Mouse (Mus musculus) CH12.LX (cell line): ENCODE measurements around the gene Pank2. TPM values are rescaled to one million over a fixed set of nuclear protein-coding genes. Genes with fewer than 3 reads are reported as not detected.

ENCODE experiments used
- DNase-seq: peaks from one replicate; pipeline ENCODE4 v3.0.0-alpha.2; 2013; ENCODE audit errors: extremely low read depth
- H3K27ac ChIP-seq: 2 replicates; pipeline ENCODE4 v1.5.1; 2012; ENCODE audit warnings: low read depth, mild to moderate bottlenecking, control low read depth, moderate library complexity; ENCODE audit not compliant: insufficient read depth
- H3K27me3 ChIP-seq: replicated peaks from 2 replicates; pipeline ENCODE3; 2012; ENCODE audit warnings: inconsistent platforms
- H3K36me3 ChIP-seq, 2 experiments: replicated peaks in 1 of 2; 2 replicates each; pipeline versions ENCODE3 to v1.6.1; 2012; ENCODE audit warnings: inconsistent platforms in 1 of 2, low read length in 1 of 2, mild to moderate bottlenecking in 1 of 2, mixed read lengths in 1 of 2, moderate library complexity in 1 of 2; ENCODE audit not compliant: control insufficient read depth in 1 of 2, insufficient read depth in 1 of 2
- H3K4me1 ChIP-seq, 2 experiments: 2 replicates each; pipeline ENCODE4 v1.6.1; 2012; ENCODE audit warnings: inconsistent platforms in 1 of 2, moderate library complexity in 1 of 2; ENCODE audit not compliant: insufficient read depth in 2 of 2, control insufficient read depth in 1 of 2
- H3K4me2 ChIP-seq: 2 replicates; pipeline ENCODE4 v1.6.1; 2012; ENCODE audit warnings: low read depth, mild to moderate bottlenecking, control low read depth; ENCODE audit not compliant: poor library complexity, insufficient read depth, severe bottlenecking
- H3K4me3 ChIP-seq, 3 experiments: fragments of 150-350 bp in 1 of 3; sonication (generic) in 1 of 3; replicated peaks in 1 of 3; 2 replicates each; pipeline versions ENCODE3 to v1.5.1; 2011 to 2012; ENCODE audit warnings: low read depth in 2 of 3, low read length in 2 of 3, mild to moderate bottlenecking in 2 of 3, moderate library complexity in 2 of 3, control low read depth in 1 of 3, improper control_type of control experiment in 1 of 3, inconsistent platforms in 1 of 3, mixed read lengths in 1 of 3; ENCODE audit not compliant: poor library complexity in 1 of 3
- H3K79me2 ChIP-seq: replicated peaks from 2 replicates; pipeline ENCODE4 v1.6.1; 2012; ENCODE audit warnings: mild to moderate bottlenecking, moderate library complexity; ENCODE audit not compliant: control insufficient read depth, poor library complexity, insufficient read depth, severe bottlenecking; ENCODE audit errors: extremely low read depth
- H3K9ac ChIP-seq: 2 replicates; pipeline ENCODE4 v1.6.1; 2012; ENCODE audit warnings: low read depth, mild to moderate bottlenecking, control low read depth, moderate library complexity; ENCODE audit not compliant: insufficient read depth
- H3K9me3 ChIP-seq: replicated peaks from 2 replicates; pipeline ENCODE3; 2012; ENCODE audit warnings: low read length, inconsistent platforms, mixed read lengths
- E2F4 ChIP-seq: IDR thresholded peaks from 2 replicates; pipeline ENCODE4 v1.6.1; 2011; ENCODE audit warnings: low read depth, low read length, improper control_type of control experiment; ENCODE audit not compliant: insufficient replicate concordance
- ELF1 ChIP-seq: IDR thresholded peaks from 2 replicates; pipeline ENCODE4 v1.6.1; 2014; ENCODE audit warnings: low read depth, mild to moderate bottlenecking, inconsistent platforms, low read length, improper control_type of control experiment
- EP300 ChIP-seq: IDR thresholded peaks from 2 replicates; pipeline ENCODE4 v1.6.1; 2011; ENCODE audit warnings: low read length, improper control_type of control experiment
- GABPA ChIP-seq: IDR thresholded peaks from 2 replicates; pipeline ENCODE4 v1.6.1; 2012; ENCODE audit warnings: low read depth, low read length, improper control_type of control experiment, inconsistent platforms; ENCODE audit not compliant: insufficient replicate concordance
- HCFC1 ChIP-seq: IDR thresholded peaks from 2 replicates; pipeline ENCODE4 v1.6.1; 2012; ENCODE audit warnings: low read depth, mild to moderate bottlenecking, inconsistent platforms, low read length, improper control_type of control experiment
- IRF4 ChIP-seq: IDR thresholded peaks from 2 replicates; pipeline ENCODE4 v1.6.1; 2014; ENCODE audit warnings: low read depth, mild to moderate bottlenecking, inconsistent platforms, low read length, improper control_type of control experiment
- JUN ChIP-seq: IDR thresholded peaks from 2 replicates; pipeline ENCODE4 v1.6.1; 2011; ENCODE audit warnings: low read depth, mild to moderate bottlenecking, low read length, improper control_type of control experiment, moderate library complexity; ENCODE audit not compliant: insufficient read depth
- JUND ChIP-seq: conservative IDR thresholded peaks from 2 replicates; pipeline ENCODE4 v1.6.1; 2011; ENCODE audit warnings: low read depth, low read length, improper control_type of control experiment
- NELFE ChIP-seq: IDR thresholded peaks from 2 replicates; pipeline ENCODE4 v1.6.1; 2011; ENCODE audit warnings: low read depth, low read length, improper control_type of control experiment
- POLR2A ChIP-seq: IDR thresholded peaks from 2 replicates; pipeline ENCODE4 v1.6.1; 2011; ENCODE audit warnings: low read depth, mild to moderate bottlenecking, improper control_type of control experiment, low read length
- RAD21 ChIP-seq: IDR thresholded peaks from 2 replicates; pipeline ENCODE4 v1.6.1; 2011; ENCODE audit warnings: low read depth, mild to moderate bottlenecking, low read length, improper control_type of control experiment, moderate library complexity
- RCOR1 ChIP-seq: conservative IDR thresholded peaks from 2 replicates; pipeline ENCODE4 v1.6.1; 2012; ENCODE audit warnings: low read depth, mild to moderate bottlenecking, inconsistent platforms, low read length, improper control_type of control experiment
- SMC3 ChIP-seq: IDR thresholded peaks from 2 replicates; pipeline ENCODE4 v1.6.1; 2011; ENCODE audit warnings: low read depth, low read length, improper control_type of control experiment
- TCF12 ChIP-seq: IDR thresholded peaks from 2 replicates; pipeline ENCODE4 v1.6.1; 2014; ENCODE audit warnings: low read depth, mild to moderate bottlenecking, inconsistent platforms, low read length, improper control_type of control experiment
- USF2 ChIP-seq: conservative IDR thresholded peaks from 2 replicates; pipeline ENCODE4 v1.6.1; 2011; ENCODE audit warnings: low read depth, low read length, improper control_type of control experiment
- ZKSCAN1 ChIP-seq: IDR thresholded peaks from 2 replicates; pipeline ENCODE4 v1.6.1; 2012; ENCODE audit warnings: low read depth, inconsistent platforms, low read length, improper control_type of control experiment, borderline replicate concordance
- ZMIZ1 ChIP-seq: IDR thresholded peaks from 2 replicates; pipeline ENCODE4 v1.6.1; 2012; ENCODE audit warnings: low read depth, mild to moderate bottlenecking, inconsistent platforms, low read length, improper control_type of control experiment
- dilution Hi-C: fragments of 300-500 bp; cut with MboI; formaldehyde crosslinking; loops from 2 replicates; pipeline ENCODE4 v1.14.3; 2020; ENCODE audit warnings: low sequenced_read_pairs; ENCODE audit not compliant: extremely low pct_unique_long_range_greater_than_20kb, extremely low pct_ligation_motif_present
- in situ Hi-C: fragments of 300-500 bp; cut with MboI; formaldehyde crosslinking; loops from 3 replicates; pipeline ENCODE4 v1.14.3; 2019; ENCODE audit warnings: low sequenced_read_pairs, low pct_ligation_motif_present, low pct_unique_long_range_greater_than_20kb, mixed read lengths
- polyA plus RNA-seq: library from polyadenylated mRNA; unstranded; fragments of >175 nt; gene quantifications from 2 replicates; pipeline ENCODE4 v1.2.1, GENCODE M21; 2012; ENCODE audit warnings: low read depth; ENCODE audit not compliant: insufficient read length
- total RNA-seq, 2 experiments: library from RNA; depleted of rRNA; stranded (reverse); fragments of 300-350 nt in 1 of 2; fragments of >200 nt in 1 of 2; gene quantifications; 2 replicates each; pipeline ENCODE4 v1.2.3; 2012 to 2014

The Pank2 gene
- total and polyA plus RNA-seq, 3 experiments = 16.6 to 43.2 (median 28.6) TPM

- Histone ChIP-seq H3K9ac (no peak overlapping the region), H3K79me2 (no peaks in the 10 kb centered on the region), H3K4me1 (peaks cover 6 to 14% of the 10 kb centered on the region in 2 experiments; a peak in 3 of 4 replicates), H3K27ac (no peak overlapping the region), H3K4me2 (no peak overlapping the region), H3K27me3 (peaks cover 1% of the 10 kb centered on the region), H3K4me3 (no peak overlapping the region), H3K9me3 (no peaks in the 10 kb centered on the region), H3K36me3 (peaks cover 7 to 24% of the 10 kb centered on the region in 2 experiments)
- in situ Hi-C loops = no loop called here
- DNase-seq = no peak
- dilution Hi-C loops = no loop called here
- no peak for TF ChIP-seq RCOR1
- TF ChIP-seq JUN = no peak
Observed at GRCm38 (mm10) chr2:131213773-131214172, 48.5 kb upstream of the Pank2 start.

DNA sequence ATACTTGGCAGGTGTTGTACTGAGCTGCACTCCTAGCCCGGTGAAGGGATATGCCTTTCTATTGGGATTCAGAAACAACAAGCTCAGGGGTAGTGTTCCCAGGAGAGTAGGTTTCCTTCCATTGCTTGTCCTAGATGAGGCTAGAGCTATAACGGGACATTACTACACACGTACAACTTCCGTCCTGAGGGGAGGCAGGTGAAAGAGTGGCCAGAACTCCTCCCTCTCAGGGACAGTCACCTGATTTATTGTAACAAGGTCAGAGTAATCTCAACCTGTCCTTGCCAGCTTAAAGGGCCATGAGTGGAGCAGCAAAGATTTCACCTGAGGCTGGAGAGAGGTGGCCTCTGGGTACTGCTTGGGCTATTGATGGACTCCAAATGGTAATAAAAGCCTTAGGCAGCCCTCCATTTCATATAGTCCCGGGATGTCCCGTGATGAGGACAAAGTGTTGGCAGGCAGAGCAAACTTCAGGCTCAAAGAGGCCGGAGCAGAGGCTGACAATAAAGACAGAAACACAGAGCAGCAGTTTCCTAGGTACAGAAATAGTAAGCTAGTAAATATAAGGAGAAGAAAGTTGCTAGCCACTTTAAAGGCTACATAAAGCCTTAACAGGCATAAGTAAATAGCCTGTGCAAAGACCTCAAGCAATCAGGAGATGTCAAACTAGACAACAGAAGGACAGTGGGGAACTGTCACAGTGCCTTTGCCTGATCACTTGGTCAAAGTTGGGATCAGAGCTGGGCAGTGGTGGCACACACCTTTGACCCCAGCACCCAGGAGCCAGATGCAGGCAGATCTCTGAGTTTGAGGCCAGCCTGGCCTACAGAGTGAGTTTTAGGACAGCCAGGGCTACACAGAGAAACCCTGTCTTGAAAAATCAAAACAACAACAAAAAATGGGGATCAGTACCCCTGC is 46.1 kb upstream of the Pank2 start:
- no peak overlapping the region for H3K4me2 ChIP-seq
- peaks cover 0 to 2% of the 10 kb centered on the region in 2 experiments; a peak in 2 of 4 replicates for H3K4me1 ChIP-seq
- no peak overlapping the region for H3K9ac ChIP-seq
- H3K79me2 ChIP-seq = no peaks in the 10 kb centered on the region
- H3K9me3 ChIP-seq = no peaks in the 10 kb centered on the region
- peaks cover 1% of the 10 kb centered on the region for H3K27me3 ChIP-seq
- in situ Hi-C loops (no loop called here), dilution Hi-C loops (no loop called here)
- peaks cover 7 to 24% of the 10 kb centered on the region in 2 experiments for H3K36me3 ChIP-seq
- no peak overlapping the region for H3K27ac ChIP-seq
- H3K4me3 ChIP-seq = no peak overlapping the region
- no peak for DNase-seq
- no peak for TF ChIP-seq IRF4
- no peak for TF ChIP-seq ZKSCAN1
- TF ChIP-seq EP300 = no peak
- TF ChIP-seq RAD21 = no peak
- TF ChIP-seq JUND = no peak
- TF ChIP-seq ELF1 = no peak
- no peak for TF ChIP-seq NELFE
- TF ChIP-seq ZMIZ1 = no peak
- no peak for TF ChIP-seq POLR2A

DNA sequence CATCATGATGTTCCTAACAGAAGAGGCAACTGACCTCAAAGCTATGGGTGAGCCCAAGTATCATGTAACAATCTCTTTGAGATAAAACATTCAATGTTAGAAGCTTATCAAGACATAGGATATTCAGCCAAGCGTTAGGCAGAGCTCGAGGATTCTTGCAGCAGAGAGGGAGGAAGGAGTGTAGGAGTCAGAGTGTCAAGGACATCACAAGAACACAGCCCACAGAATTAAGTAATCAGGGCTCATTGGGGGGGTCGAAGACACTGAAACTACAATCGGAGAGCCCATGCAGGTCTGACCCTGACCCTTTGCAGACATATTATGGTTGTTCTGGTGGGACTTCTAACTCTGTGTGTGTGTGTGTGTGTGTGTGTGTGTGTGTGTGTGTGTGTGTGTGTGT is 42.3 kb upstream of the Pank2 start:
- no peaks in the 10 kb centered on the region for H3K79me2 ChIP-seq
- peaks cover 1 to 4% of the 10 kb centered on the region in 2 experiments; a peak in 2 of 4 replicates for H3K4me1 ChIP-seq
- H3K4me3 ChIP-seq = no peak overlapping the region
- no peak for DNase-seq
- no peak overlapping the region for H3K9ac ChIP-seq
- in situ Hi-C loops = no loop called here
- no peak for TF ChIP-seq IRF4
- no peak for TF ChIP-seq TCF12
- TF ChIP-seq USF2 = no peak
- TF ChIP-seq SMC3 = no peak
- no peak for TF ChIP-seq E2F4
- no peak for TF ChIP-seq HCFC1
- no peak for TF ChIP-seq GABPA
- TF ChIP-seq, all 38 proteins: peak for 0
- Histone ChIP-seq H3K4me2 (no peak overlapping the region), H3K36me3 (no peaks in the 10 kb centered on the region), H3K9me3 (peaks cover 2% of the 10 kb centered on the region), H3K27me3 (peaks cover 1% of the 10 kb centered on the region), H3K27ac (no peak overlapping the region)
- dilution Hi-C loops = no loop called here
